Mouse (Mus musculus) brain, embryonic 18.5 days (tissue): Measurements from ENCODE around the gene Resp18.
"Not testable (repeated sequence)": the region's sequence is repeated elsewhere in the genome, so short reads cannot be mapped to it uniquely, and the experiment has no call there.

Source experiments
- DNase-seq: peaks from one replicate; pipeline ENCODE4 v3.0.0-alpha.2; 2012; ENCODE audit warnings: low read depth, low spot score

Gene Resp18

GRCm38 (mm10) chr1:75236117-75237050 is 41.8 kb downstream of the Resp18 start, which contains the start of gene Dnajb2:
Gene Dnajb2 (plus strand): TSS chr1:75236406.
- DNase-seq, result no peak

- no peak for DNase-seq
These were observed 43.6 kb downstream of the Resp18 start for GRCm38 (mm10) chr1:75234606-75235005.

DNA sequence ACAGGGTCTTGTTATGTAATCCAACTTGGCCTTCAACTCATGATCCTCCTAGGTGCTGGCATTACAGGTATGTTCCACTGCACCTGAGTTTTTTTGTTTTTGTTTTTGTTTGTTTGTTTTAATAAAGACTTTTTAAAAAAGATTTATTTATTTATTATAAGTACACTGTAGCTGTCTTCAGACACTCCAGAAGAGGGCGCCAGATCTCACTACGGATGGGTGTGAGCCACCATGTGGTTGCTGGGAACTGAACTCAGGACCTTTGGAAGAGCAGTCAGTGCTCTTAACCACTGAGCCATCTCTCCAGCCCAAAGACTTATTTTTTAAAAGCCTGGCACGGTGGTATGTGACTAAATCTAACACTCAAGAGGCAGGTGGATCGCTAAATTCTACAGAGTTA is 45.7 kb downstream of the Resp18 start:
- DNase-seq, result not testable (repeated sequence)

DNA sequence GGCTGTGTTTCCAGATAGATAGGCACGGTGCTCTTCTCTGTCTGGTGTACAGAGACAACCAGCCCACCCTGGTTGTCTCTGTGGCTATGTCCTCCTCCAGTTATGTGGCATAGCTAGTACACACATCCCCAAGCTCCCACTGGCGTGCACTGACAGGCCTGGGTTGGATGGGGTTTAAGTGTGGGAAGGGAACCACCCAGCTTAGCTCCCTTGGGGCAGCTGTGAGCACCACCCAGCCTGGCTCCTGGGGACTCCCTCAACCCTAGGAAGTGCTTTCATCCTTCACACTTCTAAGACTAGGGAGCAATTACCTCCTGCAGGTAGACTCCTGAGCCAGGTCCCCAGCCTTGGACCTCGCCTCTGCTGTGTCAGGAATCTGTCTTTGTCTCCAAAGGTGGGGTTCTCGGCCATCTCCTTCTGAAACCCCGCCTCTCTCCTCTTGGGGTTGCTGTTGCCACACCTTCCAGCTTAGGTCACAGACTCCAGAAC is 46.5 kb downstream of the Resp18 start, which contains the start of gene A630095N17Rik:
Gene A630095N17Rik (minus strand): TSS at position 439 of the 489 bp plus-strand sequence.
- DNase-seq, result no peak

DNA sequence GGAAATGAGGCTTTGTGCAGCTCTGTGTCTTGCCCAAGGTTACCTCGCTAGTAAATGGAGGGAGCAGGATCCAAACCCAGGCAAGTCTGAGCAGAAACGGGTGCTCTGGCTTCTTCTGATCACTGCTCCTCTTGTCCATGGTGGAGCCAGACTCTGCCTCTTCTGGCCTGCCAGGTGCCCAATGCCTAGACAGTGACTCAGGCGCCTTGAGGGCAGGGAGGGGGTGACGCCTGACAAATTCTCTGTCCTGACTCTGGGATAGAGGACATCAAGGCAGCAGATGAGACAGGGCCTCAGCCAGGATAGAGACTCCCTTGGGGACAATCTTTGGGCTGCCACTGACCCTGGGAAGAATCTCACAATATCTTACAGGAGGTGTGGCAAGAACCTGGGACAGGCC is 47.0 kb downstream of the Resp18 start:
- no peak for DNase-seq

DNA sequence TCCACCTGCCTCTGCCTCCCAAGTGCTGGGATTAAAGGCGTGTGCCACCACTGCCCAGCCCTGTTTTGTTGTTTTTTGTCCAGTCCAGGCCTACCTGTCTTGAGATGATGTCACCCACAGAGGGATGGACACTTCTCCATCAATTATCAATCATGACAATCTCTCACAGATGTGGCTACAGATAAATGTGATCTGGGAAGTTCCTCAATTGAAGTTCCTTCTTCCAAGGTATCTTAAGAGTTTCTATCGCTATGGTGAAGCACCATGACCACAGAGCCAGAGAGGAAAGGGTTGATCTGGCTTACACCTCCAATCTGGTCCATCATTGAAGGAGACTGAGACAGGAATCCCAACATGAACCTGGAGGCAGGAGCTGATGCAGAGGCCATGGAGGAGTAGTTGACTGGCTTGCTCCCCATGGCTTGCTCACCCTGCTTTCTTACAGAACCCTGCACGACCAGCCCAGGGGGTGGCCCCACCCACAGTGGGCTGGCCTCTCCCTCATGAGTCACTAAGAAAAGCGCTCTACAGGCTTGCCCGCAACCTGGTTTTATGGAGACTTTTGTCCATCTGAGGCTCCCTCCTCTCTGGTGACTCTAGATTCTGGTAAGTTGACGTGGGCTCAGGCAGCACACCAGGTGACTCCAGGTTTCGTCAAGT is 47.8 kb downstream of the Resp18 start:
- DNase-seq, result no peak

DNA sequence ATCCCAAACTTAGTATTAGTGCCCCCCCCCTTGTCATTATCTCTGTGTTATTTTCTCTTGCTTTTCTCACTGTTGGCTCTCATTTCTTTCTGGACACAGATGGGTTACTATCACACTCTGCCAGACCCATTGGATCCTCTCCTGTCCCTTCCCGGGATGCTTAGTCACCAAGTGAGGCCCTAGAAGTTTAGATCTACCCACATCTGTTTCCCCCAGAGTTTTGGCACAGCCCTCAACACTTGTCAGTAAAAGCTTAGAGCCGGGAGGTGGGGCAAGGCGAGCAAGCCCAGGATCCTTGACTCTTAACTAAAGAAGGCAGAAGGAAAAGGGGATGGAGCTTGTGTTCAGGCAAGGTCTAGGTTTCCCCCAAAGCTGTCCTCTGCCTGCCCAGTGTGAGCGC is 49.1 kb downstream of the Resp18 start:
- DNase-seq, result no peak

DNA sequence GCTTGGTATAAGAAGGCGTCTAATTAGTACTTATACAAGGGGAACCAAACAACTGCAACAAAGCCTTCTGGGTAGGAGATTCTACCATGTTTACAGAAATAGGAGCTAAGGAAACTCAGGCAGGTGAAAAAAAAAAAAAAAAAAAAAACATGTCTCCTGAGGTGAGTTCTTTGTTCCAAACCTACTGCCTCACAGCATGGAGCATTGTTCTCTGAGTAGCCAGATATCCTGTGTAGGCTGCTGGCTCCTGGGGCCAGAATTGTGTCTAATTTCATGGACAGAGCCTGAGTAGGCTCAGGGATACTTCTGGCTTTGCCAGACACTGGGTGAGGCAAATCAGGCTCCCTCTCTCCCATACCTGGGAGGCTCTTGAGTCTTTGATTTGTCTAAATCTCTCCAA is 50.6 kb downstream of the Resp18 start:
- no peak for DNase-seq

- DNase-seq, result no peak
These were observed 52.1 kb downstream of the Resp18 start for GRCm38 (mm10) chr1:75226138-75226537.

DNA sequence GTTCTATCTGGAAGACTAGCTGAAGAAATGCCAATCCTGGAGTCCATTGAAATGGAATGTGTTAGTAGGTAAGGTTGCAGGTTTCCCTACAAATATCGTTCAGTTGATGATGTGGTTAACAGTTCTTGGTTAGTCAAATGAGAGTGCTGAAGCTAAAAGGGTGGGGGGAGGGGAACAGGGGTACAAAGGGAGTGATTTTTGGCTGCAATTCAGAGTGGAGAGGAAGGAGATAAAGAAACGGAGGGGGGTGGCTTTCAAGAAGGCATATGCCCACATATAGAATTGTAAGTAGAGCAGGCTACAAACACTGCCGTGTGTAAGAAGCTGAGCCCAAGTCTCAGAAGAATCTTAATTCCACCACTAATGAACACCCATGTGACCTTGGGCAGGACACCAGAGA is 52.7 kb downstream of the Resp18 start:
- no peak for DNase-seq

- DNase-seq, result no peak
These were observed 54.7 kb downstream of the Resp18 start for GRCm38 (mm10) chr1:75223532-75223931.

GRCm38 (mm10) chr1:75222926-75223325 is 55.3 kb downstream of the Resp18 start:
- no peak for DNase-seq
